Mouse (Mus musculus): ENCODE data around the gene Ctss. TPM values are rescaled to one million over a fixed set of nuclear protein-coding genes. Genes with fewer than 3 reads are reported as not detected.

The Ctss gene
- total RNA-seq, 2 experiments from 2014 or later, result 3.5 to 3.8 TPM

Other genes starting within 250 kb of the Ctss start
- gene Mindy1, start 245.4 kb upstream of the Ctss start, total RNA-seq (2021), result 10 to 100 TPM; 19.6 to 22.5 TPM
- gene Prune1, start 244.7 kb upstream of the Ctss start, total RNA-seq (2021), result 10 to 100 TPM; 35.3 to 35.6 TPM
- under 1 TPM; 0.18 to 0.27 TPM for gene Anxa9, start 219.6 kb upstream of the Ctss start, total RNA-seq (2021)
- gene Cers2, start 212.0 kb upstream of the Ctss start, total RNA-seq (2021), result 10 to 100 TPM; 27.8 to 33.2 TPM
- 10 to 100 TPM; 10.4 to 12.8 TPM for gene Setdb1, start 169.6 kb upstream of the Ctss start, total RNA-seq (2021)
- not detected for gene 4930558C23Rik, start 123.9 kb upstream of the Ctss start, total RNA-seq (2021)
- 10 to 100 TPM; 38.8 to 39.3 TPM for gene Arnt, start 92.4 kb upstream of the Ctss start, total RNA-seq (2021)
- gene Ctsk, start 27.5 kb upstream of the Ctss start, total RNA-seq (2021), result 10 to 100 TPM; 19.3 to 21.5 TPM
- gene Hormad1, start 32.9 kb downstream of the Ctss start, total RNA-seq (2021), result not detected
- gene Golph3l, start 62.1 kb downstream of the Ctss start, total RNA-seq (2021), result 10 to 100 TPM; 13.6 to 14.5 TPM
- 10 to 100 TPM; 78.4 to 79.8 TPM for gene Ensa, start 98.2 kb downstream of the Ctss start, total RNA-seq (2021)
- 100 to 1,000 TPM in 1 of 2 experiments, 10 to 100 TPM in 1; 98.8 to 124 TPM for gene Mcl1, start 132.0 kb downstream of the Ctss start, total RNA-seq (2021)
- 10 to 100 TPM; 27.1 to 50.8 TPM for gene Adamtsl4, start 161.1 kb downstream of the Ctss start, total RNA-seq (2021)
- gene Ecm1, start 212.8 kb downstream of the Ctss start, total RNA-seq (2021), result 10 to 100 TPM; 16.7 to 18.5 TPM
- gene Tars2, start 233.4 kb downstream of the Ctss start, total RNA-seq (2021), result 10 to 100 TPM; 29.0 to 29.6 TPM

All from gastrocnemius, postnatal 14 days (tissue).